Mouse (Mus musculus) ES-Bruce4 (cell line): ENCODE results near the gene Iffo1.
"Not testable (repeated sequence)": the region's sequence is repeated elsewhere in the genome, so short reads cannot be mapped to it uniquely, and the experiment has no call there.

Experiments
- EP300 ChIP-seq: IDR thresholded peaks from 2 replicates; pipeline ENCODE4 v1.6.1; 2011; ENCODE audit warnings: low read depth, low read length; ENCODE audit not compliant: insufficient read depth
- POLR2A ChIP-seq: IDR thresholded peaks from one replicate; pipeline ENCODE4 v1.8.1; 2011; ENCODE audit warnings: low read length; ENCODE audit not compliant: insufficient read depth

GRCm38 (mm10) chr6:125161971-125162370 lies 16.9 kb downstream of the Iffo1 start:
- not testable (repeated sequence) for TF ChIP-seq POLR2A, EP300
